Mouse (Mus musculus) olfactory bulb, adult 2 months (tissue): ENCODE results near the gene Mcub.

ENCODE experiments used
- CTCF ChIP-seq: fragments of 200-500 bp; IDR thresholded peaks from 2 replicates; pipeline ENCODE4 v1.5.1; 2012; ENCODE audit warnings: low read depth, mild to moderate bottlenecking, low read length, moderate library complexity; ENCODE audit not compliant: insufficient read depth
- POLR2A ChIP-seq: fragments of 200-500 bp; IDR thresholded peaks from 2 replicates; pipeline ENCODE4 v1.6.1; 2012; ENCODE audit warnings: mild to moderate bottlenecking, low read depth, low read length, moderate library complexity; ENCODE audit not compliant: insufficient read depth

- TF ChIP-seq CTCF (no peak), POLR2A (no peak)
Measured at GRCm38 (mm10) chr3:129979510-129979909, 9.5 kb upstream of the Mcub start.
